Mouse (Mus musculus): Measurements from ENCODE around the gene Dpm2.

Gene Dpm2

DNA sequence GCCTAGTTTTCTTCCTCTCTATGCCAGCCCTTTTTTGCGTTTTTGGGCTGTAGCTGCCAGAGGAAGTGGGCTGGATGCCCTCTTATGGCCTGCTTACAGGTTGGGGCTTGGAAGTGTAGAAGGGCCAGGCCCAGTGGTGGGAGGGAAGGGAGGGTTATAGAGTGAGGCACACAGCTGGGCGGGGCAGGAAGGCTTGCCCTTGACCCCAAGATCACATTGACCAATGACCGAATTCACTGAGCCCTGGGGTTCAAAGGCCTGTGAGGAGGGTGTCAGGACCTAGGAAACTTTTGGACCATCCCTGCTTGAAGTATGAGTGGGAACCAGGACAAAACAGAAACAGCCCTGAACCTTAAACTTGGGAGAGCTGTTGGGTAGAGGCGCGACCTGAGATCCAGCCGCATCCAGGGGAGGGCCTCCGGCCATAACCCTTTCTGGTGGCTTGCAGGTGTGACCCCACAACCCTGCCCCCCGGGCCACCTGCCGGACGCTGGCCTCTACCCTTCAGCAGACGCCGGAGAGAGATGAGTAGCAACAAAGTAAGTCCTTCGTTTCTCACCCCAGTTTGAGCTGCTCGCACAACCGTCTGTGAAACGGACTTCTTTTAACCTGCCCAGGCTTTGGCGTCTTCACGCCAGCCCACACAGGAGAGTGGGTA is 38.2 kb downstream of the Dpm2 start:
- DNase-seq (ENCODE audit: extremely low spot score, low read depth, low spot score), result no peak

DNA sequence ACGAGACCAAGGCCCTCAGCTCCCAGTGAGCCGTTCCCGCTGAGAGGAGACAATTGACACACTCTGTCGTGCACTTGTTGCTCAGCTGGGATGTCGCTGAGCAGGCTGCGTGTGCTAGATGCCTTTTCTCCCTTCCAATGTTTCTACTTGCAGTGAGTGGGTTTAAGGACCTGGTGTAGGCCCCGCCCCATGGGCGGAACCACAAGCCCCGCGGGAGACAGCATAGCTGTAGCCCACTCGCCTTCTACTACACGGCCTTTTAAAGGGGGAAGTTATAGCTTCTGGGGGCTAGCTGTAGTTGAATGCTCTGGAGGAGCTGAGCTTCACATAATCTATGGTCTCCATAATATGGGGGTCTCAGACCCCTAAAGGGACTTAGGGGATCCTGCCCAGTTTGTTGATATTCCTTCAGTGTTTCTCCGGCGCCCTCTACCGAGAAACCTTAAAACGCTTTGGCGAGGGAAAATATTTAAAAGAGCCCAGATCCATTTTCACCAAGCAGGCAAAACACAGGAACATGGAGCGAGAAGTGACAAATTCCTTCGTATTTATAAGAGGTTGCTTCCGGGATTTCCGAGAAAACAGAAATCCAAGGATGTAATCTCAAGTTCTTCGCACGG is 40.1 kb downstream of the Dpm2 start:
- DNase-seq (ENCODE audit: extremely low spot score, low read depth, low spot score), result no peak

DNA sequence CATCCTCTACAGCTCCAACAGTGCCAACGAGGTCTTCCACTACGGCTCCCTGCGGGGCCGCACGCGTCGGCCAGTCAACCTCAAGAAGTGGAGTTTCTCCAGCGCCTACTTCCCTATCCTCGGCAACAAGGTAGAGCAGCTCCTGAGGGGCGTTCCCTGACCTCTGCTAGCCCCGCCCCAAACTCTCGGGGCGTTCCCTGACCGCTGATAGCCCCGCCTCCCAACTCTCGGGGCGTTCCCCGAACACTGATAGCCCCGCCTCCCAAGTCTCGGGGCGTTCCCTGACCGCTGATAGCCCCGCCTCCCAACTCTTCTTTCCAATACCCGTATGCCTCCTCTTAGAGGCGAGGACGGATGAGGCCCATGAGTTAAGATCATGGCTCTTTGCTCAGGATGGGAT is 41.6 kb downstream of the Dpm2 start:
- no peak for DNase-seq (ENCODE audit: extremely low spot score, low read depth, low spot score)

DNA sequence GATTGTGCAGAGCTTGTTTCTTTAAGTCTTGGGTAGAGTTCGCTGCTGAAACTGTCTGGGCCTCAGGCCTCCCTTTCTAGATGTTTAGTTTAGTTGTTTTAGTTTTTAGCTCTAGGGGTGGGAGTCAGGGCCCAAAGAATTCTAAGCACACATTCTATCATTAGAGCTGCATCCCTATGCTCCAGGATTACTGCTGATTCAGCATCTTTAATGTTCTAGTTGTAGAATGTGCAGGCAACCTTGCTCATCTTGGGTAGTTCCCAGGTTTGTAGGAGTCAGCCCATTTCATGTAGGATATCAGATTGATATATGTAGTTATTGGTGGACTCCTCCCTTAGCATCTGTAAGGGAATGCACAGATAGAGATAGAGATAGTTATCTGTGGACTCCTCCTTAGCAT is 46.5 kb downstream of the Dpm2 start:
- no peak for DNase-seq (ENCODE audit: extremely low spot score, low read depth, low spot score)

DNA sequence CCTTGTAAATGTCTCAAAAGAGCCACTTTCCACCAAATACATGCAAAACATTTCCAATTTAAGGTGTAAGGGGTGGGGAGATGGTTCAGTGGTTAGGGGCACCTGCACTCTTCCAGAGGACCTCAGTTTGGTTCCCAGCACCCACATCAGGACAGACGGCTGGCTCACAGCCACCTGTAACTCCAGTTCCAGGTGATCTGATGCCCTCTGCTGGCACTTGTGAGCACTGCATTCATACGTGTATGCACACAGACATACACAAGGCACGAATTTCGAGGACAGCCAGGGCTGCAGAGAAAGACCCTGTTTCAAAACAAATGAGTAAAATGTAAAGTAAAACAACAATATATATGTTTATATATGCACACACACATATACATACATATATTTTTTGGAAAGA is 46.9 kb downstream of the Dpm2 start:
- DNase-seq (ENCODE audit: extremely low spot score, low read depth, low spot score), result no peak

DNA sequence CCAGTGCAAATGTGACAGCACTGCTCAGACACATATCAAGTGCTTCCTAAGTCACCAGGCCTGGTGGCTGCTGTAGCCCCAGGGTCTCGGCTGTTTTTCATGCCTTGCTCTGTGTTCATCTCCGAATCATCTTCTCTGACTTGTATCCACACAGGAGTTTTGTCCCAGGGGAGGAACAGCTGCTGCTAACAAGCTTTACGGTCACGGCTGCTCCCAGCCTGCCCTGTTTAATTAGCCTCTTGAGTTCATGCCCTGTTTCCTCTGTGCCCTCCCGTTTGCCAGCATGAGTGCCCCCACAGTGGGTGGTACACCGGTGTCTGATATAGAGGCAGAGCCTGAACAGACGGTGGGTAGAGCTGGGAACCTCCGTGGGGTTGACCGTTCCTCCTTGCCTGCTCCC is 47.4 kb downstream of the Dpm2 start:
- no peak for DNase-seq (ENCODE audit: extremely low spot score, low read depth, low spot score)

DNA sequence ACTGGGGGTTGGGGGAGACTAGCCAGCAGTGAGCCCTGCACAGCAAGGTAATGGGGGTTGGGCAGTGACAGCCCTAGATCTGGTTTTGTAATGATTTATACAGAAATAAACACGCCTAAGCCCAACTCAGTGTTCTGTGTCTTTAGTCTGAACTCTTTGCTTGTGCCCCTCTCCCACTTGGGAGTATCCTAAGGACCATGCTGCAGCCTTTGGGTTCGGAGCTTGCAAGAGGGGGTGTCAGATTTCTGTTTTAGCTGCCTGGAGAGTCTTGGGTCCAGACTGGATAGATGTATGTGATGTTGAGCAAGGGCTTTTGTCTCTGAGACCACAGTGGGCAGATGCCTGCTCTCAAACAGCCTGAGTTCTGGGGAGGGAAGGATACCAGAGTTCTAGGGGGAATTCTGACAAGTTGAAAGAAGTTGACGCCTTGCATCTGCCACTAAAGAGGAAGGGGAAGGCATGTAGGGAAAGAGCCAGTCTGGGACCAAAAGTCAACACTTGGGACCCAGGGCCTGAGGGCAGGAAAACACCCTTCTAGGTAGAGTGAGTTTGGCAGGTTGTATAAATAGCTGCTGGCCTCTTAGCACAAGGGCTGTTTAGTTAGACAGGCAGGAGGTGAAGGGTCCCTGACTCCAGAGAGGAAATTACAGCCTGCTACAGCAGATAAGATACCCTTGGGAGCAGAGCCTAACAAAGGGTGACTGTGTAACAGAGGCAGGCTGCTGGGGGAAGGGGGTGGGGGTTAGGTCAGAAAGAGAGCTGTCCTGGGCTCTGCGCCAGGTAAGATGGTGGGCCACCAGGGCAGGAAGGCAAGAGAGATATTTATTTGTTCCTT is 50.2 kb downstream of the Dpm2 start:
- DNase-seq (ENCODE audit: extremely low spot score, low read depth, low spot score), result no peak

DNA sequence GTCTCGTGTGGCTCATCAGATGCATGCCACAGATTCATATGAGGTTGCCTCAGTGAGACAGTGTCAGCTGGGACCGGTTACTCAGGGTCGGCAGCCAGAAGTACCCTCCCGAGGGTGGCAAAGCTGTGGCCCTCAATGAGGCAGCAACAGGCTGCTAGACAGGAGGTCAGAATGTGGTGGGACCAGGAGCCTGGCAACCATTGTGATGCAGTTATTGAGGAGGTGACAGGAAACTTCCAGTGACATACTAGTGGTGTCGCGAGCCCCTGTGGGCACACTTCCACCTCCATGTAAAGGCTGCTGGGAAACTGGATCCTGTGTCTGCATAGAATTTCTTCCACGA is 50.8 kb downstream of the Dpm2 start, which contains the start of gene Ak1:
Ak1 (plus strand) TSS at position 242 of the 343 bp plus-strand sequence.
- no peak for DNase-seq (ENCODE audit: extremely low spot score, low read depth, low spot score)

Data from hindlimb bud, embryonic 11.5 days (tissue).